Mouse (Mus musculus): ENCODE measurements at regions not wholly inside any gene's neighbourhood (a gene's known extent, or its start where the extent isn't known, plus 50 kb on each side); places are given as distances from the start of the nearest gene placed in this dataset.

DNA sequence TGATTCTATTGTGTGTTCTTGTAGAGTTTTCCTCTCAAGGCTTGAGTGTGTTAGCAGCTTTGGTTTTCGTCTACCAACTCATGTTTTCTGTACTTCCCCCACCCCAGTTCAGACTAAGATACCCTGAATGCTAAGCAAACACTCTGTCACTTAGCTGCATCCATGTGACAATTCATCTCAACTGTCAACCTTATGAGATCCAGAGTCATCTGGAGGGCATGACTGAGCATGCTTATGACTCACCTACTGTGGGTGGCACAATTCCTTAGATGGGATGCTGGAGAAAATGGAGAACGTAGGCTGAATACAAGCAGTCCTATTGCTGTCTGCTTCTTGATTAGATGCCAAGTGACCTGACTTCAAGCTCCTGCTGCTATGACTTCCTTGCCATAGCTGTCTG lies 73.3 kb upstream of the Gpr158 start:
- TF ChIP-seq CTCF (IDR thresholded peaks at IDR 0.05; ENCODE audit: control insufficient read depth, insufficient read depth, insufficient read length): no peak
- no peak for TF ChIP-seq USF1 (IDR thresholded peaks at IDR 0.05; ENCODE audit: low read depth)
- no peak for TF ChIP-seq MYOG (IDR thresholded peaks at IDR 0.05; ENCODE audit: control insufficient read depth, extremely low read depth, insufficient read length)
